Mouse (Mus musculus): ENCODE measurements around the gene Olfr1284.

GRCm38 (mm10) chr2:111366490-111366889 lies 8.8 kb upstream of the Olfr1284 start, which contains the start of gene Olfr1283:
- TF ChIP-seq POLR2A (IDR thresholded peaks at IDR 0.05; ENCODE audit: insufficient read length, low read depth) (no peak), POLR2AphosphoS2 (IDR thresholded peaks at IDR 0.05; ENCODE audit: insufficient read length, low read depth) (no peak), TCF12 (IDR thresholded peaks at IDR 0.05; ENCODE audit: insufficient read depth, poor library complexity, severe bottlenecking) (no peak), USF1 (IDR thresholded peaks at IDR 0.05; ENCODE audit: low read depth) (no peak), SRF (IDR thresholded peaks at IDR 0.05; ENCODE audit: control insufficient read depth, insufficient read length, low read depth) (no peak), MAX (IDR thresholded peaks at IDR 0.05; ENCODE audit: low read depth) (no peak), MYOD1 (IDR thresholded peaks at IDR 0.05; ENCODE audit: control insufficient read depth in 1 of 3, insufficient read length in 2 of 3, low read depth in 2 of 3) (no peak), MYOG (IDR thresholded peaks at IDR 0.05; ENCODE audit: control insufficient read depth in 1 of 3, insufficient read depth in 1 of 3, insufficient read length in 2 of 3, low read depth in 2 of 3) (no peak), E2F4 (IDR thresholded peaks at IDR 0.05; ENCODE audit: insufficient read depth) (no peak)
